Mouse (Mus musculus) neural tube, embryonic 12.5 days (tissue): ENCODE data around the gene Atmin. TPM values are rescaled to one million over a fixed set of nuclear protein-coding genes. Genes with fewer than 3 reads are reported as not detected.
A peak's percentile ranks its signal among the peaks of the same experiment; 100 is the strongest.

Source experiments
- ATAC-seq: fragments of 200-750 bp; cut with Nextera tagmentation; 2 replicates; pipeline ENCODE4 v1.8.0; 2017; ENCODE audit warnings: low read depth, mild to moderate bottlenecking, moderate TSS enrichment, moderate library complexity; ENCODE audit not compliant: low FRiP score
- H3K27ac ChIP-seq: fragments of 300-500 bp; sonication (generic); 2 replicates; pipeline ENCODE4 v1.5.1; 2016
- H3K27me3 ChIP-seq: fragments of 300-500 bp; sonication (generic); replicated peaks from 2 replicates; pipeline ENCODE4 v1.6.1; 2016; ENCODE audit warnings: mild to moderate bottlenecking
- H3K36me3 ChIP-seq: fragments of 300-500 bp; sonication (generic); 2 replicates; pipeline ENCODE4 v1.6.1; 2016; ENCODE audit warnings: mild to moderate bottlenecking
- H3K4me1 ChIP-seq: fragments of 300-500 bp; sonication (generic); 2 replicates; pipeline ENCODE4 v1.6.1; 2016
- H3K4me2 ChIP-seq: fragments of 300-500 bp; sonication (generic); replicated peaks from 2 replicates; pipeline ENCODE4 v1.6.1; 2016; ENCODE audit warnings: mild to moderate bottlenecking
- H3K4me3 ChIP-seq: fragments of 300-500 bp; sonication (generic); 2 replicates; pipeline ENCODE4 v1.5.1; 2016
- H3K9ac ChIP-seq: fragments of 300-500 bp; sonication (generic); 2 replicates; pipeline ENCODE4 v1.6.1; 2016; ENCODE audit warnings: mild to moderate bottlenecking
- H3K9me3 ChIP-seq: fragments of 300-500 bp; sonication (generic); 2 replicates; pipeline ENCODE4 v1.6.1; 2016; ENCODE audit warnings: mild to moderate bottlenecking
- WGBS: fragments of 180-500 bp; shearing (Covaris S2); methylation state at CpG from one replicate; pipeline ENCODE4 v1.1.7; 2016; 5-methylcytosine and 5-hydroxymethylcytosine counted together
- polyA plus RNA-seq: library from polyadenylated mRNA; unstranded; fragments of >200 nt; fragmentation: Nextera tagmentation; extraction: Ambion mirVana; gene quantifications from 2 replicates; pipeline ENCODE4 v1.2.1, GENCODE M21; 2016

The Atmin gene
- polyA plus RNA-seq, 1 experiment from 2014 or later, result 22.9 TPM

DNA sequence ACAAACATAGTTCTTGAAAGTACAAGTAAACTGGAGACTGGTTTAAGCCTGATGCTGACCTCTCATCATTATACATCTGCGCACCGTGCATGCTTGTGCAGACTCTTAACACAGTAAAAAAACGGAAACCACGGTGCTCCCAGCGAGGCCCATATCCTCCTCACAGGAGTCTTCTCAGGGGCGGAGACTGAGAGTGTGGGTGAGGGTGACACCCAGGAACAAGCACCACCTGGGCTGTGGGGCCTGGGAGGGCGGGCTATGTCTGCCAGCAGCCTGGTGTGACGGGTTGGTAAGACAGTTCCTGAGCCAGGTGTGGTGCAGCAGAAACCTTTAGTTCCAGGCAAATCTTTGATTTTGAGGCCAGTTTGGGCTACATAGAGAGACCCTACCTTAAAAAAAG, 9.2 kb downstream of the Atmin start:
- H3K9me3 ChIP-seq, result no peaks in the 10 kb centered on the region
- H3K4me2 ChIP-seq, result no peak overlapping the region
- WGBS, result 91% methylated on average over 8 of the region's 8 CpGs
- H3K36me3 ChIP-seq, result peaks cover 45% of the 10 kb centered on the region
- no peaks in the 10 kb centered on the region for H3K27me3 ChIP-seq
- no peak overlapping the region for H3K27ac ChIP-seq
- ATAC-seq, result no peak
- H3K9ac ChIP-seq, result no peak overlapping the region
- H3K4me1 ChIP-seq, result no peaks in the 10 kb centered on the region
- no peak overlapping the region for H3K4me3 ChIP-seq

DNA sequence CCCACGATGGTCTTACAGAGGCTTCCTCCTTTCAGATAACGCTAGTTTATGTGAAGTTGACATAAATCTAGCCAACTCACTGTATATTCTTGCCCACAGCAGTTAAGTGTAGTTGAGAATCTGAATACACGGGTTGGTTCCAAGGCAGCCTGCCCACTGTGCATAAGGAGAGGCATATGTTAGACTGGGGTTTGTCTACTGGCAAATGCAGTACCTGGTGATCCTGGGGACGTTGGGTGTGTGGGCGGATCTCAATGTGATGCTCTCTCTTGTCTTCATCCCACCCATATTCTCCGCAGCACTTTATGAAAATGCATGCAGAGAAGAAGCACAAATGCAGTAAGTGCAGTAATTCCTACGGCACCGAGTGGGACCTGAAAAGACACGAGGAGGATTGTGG, 11.2 kb downstream of the Atmin start:
- H3K9me3 ChIP-seq, result no peaks in the 10 kb centered on the region
- no peaks in the 10 kb centered on the region for H3K27me3 ChIP-seq
- no peaks in the 10 kb centered on the region for H3K4me1 ChIP-seq
- no peak for ATAC-seq
- H3K4me2 ChIP-seq, result no peak overlapping the region
- 94% methylated on average over 9 of the region's 9 CpGs for WGBS
- no peak overlapping the region for H3K4me3 ChIP-seq
- no peak overlapping the region for H3K9ac ChIP-seq
- H3K36me3 ChIP-seq, result peaks cover 60% of the 10 kb centered on the region
- H3K27ac ChIP-seq, result no peak overlapping the region

DNA sequence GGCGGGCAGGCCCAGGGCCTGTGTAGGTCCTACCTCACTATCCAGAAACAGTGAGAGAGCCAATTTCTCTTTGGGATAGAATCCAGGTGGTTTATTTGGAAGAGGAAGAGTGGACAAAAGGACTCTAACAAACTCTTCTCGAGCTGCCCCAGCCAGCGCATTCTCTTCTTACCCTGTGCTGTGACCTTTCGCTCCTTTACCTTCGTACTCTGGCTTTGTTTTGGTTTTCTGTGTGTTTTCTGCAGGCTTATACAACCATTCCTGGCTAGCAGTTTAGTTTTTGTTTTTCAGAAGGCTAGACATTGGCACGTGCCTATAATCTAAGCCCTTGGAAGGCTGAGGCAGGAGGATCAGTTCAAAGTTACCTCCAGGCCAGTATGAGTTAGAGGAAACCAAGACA, 26.3 kb downstream of the Atmin start:
- H3K4me3 ChIP-seq, result no peak overlapping the region
- WGBS, result 87% methylated on average over 6 of the region's 6 CpGs
- H3K27ac ChIP-seq, result no peak overlapping the region
- H3K4me2 ChIP-seq, result no peak overlapping the region
- no peak for ATAC-seq
- H3K9me3 ChIP-seq, result no peaks in the 10 kb centered on the region
- no peaks in the 10 kb centered on the region for H3K27me3 ChIP-seq
- peaks cover 3% of the 10 kb centered on the region; the same call in 1 of the 2 replicates for H3K36me3 ChIP-seq
- no peaks in the 10 kb centered on the region for H3K4me1 ChIP-seq
- no peak overlapping the region for H3K9ac ChIP-seq

DNA sequence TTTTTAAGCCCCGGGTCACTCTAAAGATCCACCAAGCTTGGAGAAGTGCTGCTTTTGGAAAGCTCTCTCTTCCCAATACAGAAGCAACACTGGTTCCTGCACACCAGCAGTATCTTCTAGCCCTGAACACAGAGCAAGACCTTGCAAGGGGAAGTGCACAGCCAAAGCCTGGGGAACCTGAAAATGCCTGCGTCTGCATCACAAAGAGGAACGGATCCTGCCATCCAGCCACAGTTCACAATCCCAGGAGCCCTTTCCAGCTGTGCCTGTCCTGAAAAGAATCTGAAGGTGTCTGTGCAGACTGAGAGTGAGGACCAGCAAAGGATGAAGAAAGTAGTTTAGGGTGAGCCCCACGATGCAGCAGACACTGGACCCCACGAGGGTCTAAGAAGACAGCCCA, 31.9 kb downstream of the Atmin start:
- Histone ChIP-seq H3K4me1 (peaks cover 8% of the 10 kb centered on the region; the same call in 1 of the 2 replicates), H3K9ac (no peak overlapping the region), H3K4me3 (no peak overlapping the region), H3K27me3 (no peaks in the 10 kb centered on the region), H3K36me3 (peaks cover 3% of the 10 kb centered on the region; the same call in 1 of the 2 replicates), H3K27ac (no peak overlapping the region), H3K9me3 (no peaks in the 10 kb centered on the region), H3K4me2 (no peak overlapping the region)
- ATAC-seq, result no peak
- 44% methylated on average over 5 of the region's 5 CpGs for WGBS

DNA sequence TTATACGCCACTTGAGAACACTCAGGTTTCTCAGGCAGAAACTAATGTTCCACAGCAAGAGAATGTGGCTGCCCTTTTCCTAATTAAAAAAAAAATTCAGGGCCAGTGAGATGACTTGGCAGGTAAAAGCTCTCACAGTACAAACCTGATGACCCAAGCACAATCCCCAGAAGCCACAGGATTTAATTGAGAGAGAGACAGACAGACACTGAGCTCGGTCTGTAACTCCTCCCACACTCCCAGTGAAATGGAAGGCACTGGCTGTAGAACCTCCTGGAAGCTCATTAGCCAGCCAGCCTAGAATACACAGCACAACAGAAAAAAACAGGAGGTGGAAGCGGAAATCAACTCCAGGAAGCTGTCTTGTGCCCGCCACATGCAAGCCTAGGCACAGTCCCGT, 32.4 kb downstream of the Atmin start:
- 64% methylated on average over 5 of the region's 5 CpGs for WGBS
- H3K4me3 ChIP-seq, result no peak overlapping the region
- peaks cover 3% of the 10 kb centered on the region; the same call in 1 of the 2 replicates for H3K36me3 ChIP-seq
- no peak overlapping the region for H3K9ac ChIP-seq
- H3K4me1 ChIP-seq, result peaks cover 9% of the 10 kb centered on the region; the same call in 1 of the 2 replicates
- H3K9me3 ChIP-seq, result no peaks in the 10 kb centered on the region
- no peaks in the 10 kb centered on the region for H3K27me3 ChIP-seq
- ATAC-seq, result no peak
- no peak overlapping the region for H3K27ac ChIP-seq
- H3K4me2 ChIP-seq, result no peak overlapping the region

DNA sequence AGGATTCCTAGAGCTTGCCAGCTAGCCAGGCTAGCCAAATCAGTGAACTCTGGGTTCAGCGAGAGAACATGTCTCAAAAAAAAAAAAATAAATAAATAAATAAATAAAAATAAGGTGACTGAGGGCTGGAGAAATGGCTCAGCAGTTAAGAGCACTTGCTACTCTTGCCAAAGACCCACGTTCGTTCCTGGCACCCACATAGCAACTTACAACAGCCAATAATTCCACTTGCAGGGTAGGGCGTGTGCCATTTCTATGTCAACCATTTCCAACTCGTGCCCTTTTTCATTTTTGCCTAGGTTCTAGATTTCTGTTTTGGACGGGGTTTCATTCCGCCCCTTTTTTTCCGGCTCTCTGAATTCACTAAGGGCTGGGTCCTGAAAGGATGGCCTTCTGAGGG, 34.9 kb downstream of the Atmin start:
- Histone ChIP-seq H3K27me3 (no peaks in the 10 kb centered on the region), H3K4me1 (peaks cover 9% of the 10 kb centered on the region; the same call in 1 of the 2 replicates), H3K9me3 (no peaks in the 10 kb centered on the region), H3K27ac (no peak overlapping the region), H3K4me3 (peak overlapping the region; percentile 78), H3K36me3 (peaks cover 7% of the 10 kb centered on the region), H3K9ac (peak overlapping the region; percentile 51; the same call in 1 of the 2 replicates), H3K4me2 (peak overlapping the region; percentile 70)
- WGBS, result 33% methylated on average over 8 of the region's 8 CpGs
- ATAC-seq, result no peak

DNA sequence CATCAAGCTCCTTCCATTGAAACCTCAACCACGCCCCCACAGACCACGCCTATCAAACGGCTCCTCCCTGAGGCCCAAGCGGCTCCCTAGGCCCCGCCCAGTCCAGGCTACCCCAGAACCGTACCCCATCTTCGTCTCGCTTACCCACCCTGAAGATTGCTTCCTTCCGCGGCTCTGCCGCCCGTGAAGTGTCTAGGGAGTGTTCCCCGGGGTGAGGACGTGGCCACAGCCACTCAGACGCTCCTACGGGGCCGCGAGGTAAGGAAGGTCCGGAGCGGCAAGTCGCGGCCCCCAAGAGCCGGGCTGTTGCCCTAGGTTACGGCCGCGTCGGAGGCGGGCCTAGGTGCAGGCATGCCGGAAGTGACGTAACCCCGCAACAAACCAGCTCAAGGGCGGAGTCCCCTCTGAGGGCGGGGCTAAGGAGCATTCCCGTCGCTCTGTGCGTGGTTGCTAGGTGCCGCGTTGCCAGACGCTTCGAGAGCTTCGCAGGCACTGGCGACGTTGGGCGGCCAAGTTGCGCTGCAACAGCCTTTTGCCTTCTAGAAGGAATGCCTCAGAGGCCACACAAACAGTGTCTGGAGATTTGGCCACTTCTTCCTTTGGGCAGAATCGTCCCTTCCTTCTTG, 35.6 kb downstream of the Atmin start, which contains the start of gene 1700030J22Rik:
TSS of gene 1700030J22Rik (minus strand) at position 329 of the 626 bp plus-strand sequence.
- Histone ChIP-seq H3K9ac (peak within 1 kb of the TSS; percentile 51; the same call in 1 of the 2 replicates), H3K36me3 (peaks cover 12% of the 10 kb centered on the region), H3K9me3 (no peaks in the 10 kb centered on the region), H3K4me2 (peak within 1 kb of the TSS; percentile 70), H3K4me1 (peaks cover 9% of the 10 kb centered on the region; the same call in 1 of the 2 replicates), H3K4me3 (peak within 1 kb of the TSS; percentile 78), H3K27ac (no peak within 1 kb of the TSS), H3K27me3 (no peaks in the 10 kb centered on the region)
- peak; percentile 100 for ATAC-seq
- under 1% methylated on average over 46 of the region's 46 CpGs for WGBS

DNA sequence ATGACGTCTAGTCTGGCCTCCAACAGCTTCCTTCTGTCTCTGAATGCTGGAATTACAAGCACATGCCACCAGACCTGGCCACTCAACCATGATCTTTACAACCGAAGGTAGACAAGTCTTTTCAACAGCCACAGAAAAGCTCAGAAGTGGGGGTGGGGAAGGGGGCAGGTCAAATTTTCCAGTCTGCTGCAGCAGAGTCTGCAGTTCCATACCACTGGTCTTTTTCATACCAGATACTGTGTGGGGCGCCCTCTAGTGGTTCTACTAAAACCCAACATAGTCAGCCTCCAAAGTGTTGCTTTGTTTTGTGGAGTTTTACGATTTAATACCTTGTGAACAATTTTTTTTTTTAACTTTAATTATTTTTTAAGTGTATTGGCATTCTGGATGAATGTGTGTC, 36.9 kb downstream of the Atmin start:
- no peak overlapping the region for H3K4me3 ChIP-seq
- H3K36me3 ChIP-seq, result peaks cover 16% of the 10 kb centered on the region
- no peak for ATAC-seq
- WGBS, result 17% methylated on average over 4 of the region's 4 CpGs
- H3K9me3 ChIP-seq, result no peaks in the 10 kb centered on the region
- no peak overlapping the region for H3K27ac ChIP-seq
- H3K9ac ChIP-seq, result no peak overlapping the region
- no peaks in the 10 kb centered on the region for H3K27me3 ChIP-seq
- H3K4me1 ChIP-seq, result peaks cover 9% of the 10 kb centered on the region; the same call in 1 of the 2 replicates
- 0 out of 2 replicates have a peak overlapping the region, but pooled peaks have one; percentile 12 for H3K4me2 ChIP-seq

DNA sequence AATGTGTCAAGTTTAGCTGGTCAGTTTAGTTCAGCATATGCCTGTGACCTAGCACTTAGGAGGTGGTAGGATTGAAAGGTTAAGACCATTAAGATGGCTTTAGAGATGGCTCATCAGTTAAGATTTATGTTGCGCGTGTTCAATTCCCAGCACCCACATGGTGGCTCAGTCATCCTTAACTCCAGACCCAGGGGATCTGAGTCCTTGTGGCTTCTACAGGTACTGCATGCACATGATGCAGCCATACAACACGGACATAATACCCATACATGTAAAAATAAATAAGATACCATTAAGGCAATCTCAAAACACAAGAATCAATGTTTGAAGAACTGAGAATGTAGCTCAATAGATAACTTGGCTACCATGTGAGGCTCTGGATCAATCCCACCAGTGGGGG, 46.6 kb downstream of the Atmin start:
- 93% methylated on average over 3 of the region's 3 CpGs for WGBS
- Histone ChIP-seq H3K4me3 (no peak overlapping the region), H3K9ac (no peak overlapping the region), H3K27me3 (no peaks in the 10 kb centered on the region), H3K9me3 (no peaks in the 10 kb centered on the region), H3K4me1 (peaks cover 11% of the 10 kb centered on the region; the same call in 1 of the 2 replicates), H3K4me2 (no peak overlapping the region), H3K27ac (no peak overlapping the region), H3K36me3 (peaks cover 8% of the 10 kb centered on the region; the same call in 1 of the 2 replicates)
- no peak for ATAC-seq

DNA sequence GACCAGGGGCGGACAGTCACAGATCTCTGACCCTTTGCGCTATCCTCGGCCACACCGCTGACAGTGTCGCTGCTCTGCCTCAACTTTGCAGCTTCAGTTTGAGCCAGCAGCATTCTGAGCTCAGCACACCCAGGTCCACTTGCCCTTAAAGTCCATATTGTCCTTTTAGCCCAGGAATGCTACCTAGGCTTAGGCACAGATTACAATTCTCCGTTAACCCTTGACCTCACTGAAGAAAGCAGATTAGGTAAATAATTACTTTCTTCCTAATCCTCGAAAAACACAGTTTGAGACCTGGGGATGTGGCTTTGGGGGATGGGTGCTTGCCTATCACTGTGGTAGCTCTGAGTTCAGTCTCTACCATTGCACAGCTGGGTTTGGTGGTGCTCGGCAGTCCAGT, 48.0 kb downstream of the Atmin start:
- no peak for ATAC-seq

DNA sequence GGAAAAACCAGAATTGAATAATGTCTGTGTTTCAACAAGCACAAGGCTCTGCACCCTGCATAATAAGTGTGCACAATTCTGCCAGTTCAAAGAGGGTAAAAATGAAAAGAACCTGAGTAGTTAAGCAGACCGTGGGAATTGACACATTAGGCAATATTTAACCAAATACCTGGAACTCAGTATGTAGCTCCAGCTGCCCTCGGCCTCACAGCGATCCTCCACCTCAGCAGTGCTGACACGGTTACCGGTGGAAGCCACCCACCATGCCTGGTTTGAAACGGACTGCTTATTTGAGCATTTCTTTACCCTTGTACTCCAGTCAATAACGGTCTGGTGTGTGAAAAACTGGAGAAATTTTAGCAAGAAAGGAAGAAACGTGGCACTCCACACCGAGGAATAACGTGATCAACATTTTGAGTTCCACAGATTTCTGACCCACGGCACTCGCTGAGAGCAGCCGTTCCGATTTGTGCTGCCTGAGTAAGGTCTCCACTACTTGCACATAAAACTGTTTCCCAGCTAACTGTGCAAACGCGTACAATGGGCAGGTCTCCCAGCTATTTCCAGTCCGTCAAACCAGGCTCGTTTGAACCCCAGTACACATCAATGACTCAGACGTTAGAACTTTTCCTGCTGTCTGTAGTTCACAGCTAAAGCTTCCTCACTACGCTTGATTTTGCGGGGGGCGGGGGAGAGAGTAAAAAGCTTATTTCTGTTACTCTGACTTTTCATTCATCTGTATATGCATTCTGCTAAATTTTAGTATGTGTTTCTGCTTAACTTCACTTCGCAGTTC, 49.2 kb downstream of the Atmin start:
- Histone ChIP-seq H3K27ac (no peak overlapping the region), H3K27me3 (no peaks in the 10 kb centered on the region), H3K9ac (peak overlapping the region; percentile 56), H3K4me3 (peak overlapping the region; percentile 67), H3K9me3 (no peaks in the 10 kb centered on the region), H3K4me2 (peak overlapping the region; percentile 89), H3K4me1 (peaks cover 11% of the 10 kb centered on the region; the same call in 1 of the 2 replicates), H3K36me3 (no peaks in the 10 kb centered on the region)
- WGBS, result 12% methylated on average over 23 of the region's 23 CpGs
- ATAC-seq, result no peak

More for the DNA sequence above, 48.0 kb downstream of the Atmin start:
- H3K27ac ChIP-seq, result no peak overlapping the region
- no peak overlapping the region for H3K4me2 ChIP-seq
- H3K9me3 ChIP-seq, result no peaks in the 10 kb centered on the region
- H3K27me3 ChIP-seq, result no peaks in the 10 kb centered on the region
- no peak overlapping the region for H3K4me3 ChIP-seq
- peaks cover 11% of the 10 kb centered on the region; the same call in 1 of the 2 replicates for H3K4me1 ChIP-seq
- H3K36me3 ChIP-seq, result peaks cover 8% of the 10 kb centered on the region; the same call in 1 of the 2 replicates
- H3K9ac ChIP-seq, result no peak overlapping the region
- 91% methylated on average over 8 of the region's 8 CpGs for WGBS
